Mouse (Mus musculus) neutrophil, adult 5-6 weeks (primary cell): ENCODE results near the gene Cmtr1. TPM values are rescaled to one million over a fixed set of nuclear protein-coding genes. Genes with fewer than 3 reads are reported as not detected.

Source experiments
- ATAC-seq: fragments of 151-379, 151-347 bp; 2 replicates; pipeline ENCODE4 v1.8.0; 2017; ENCODE audit warnings: mild to moderate bottlenecking, moderate TSS enrichment; ENCODE audit not compliant: insufficient number of reproducible peaks, poor library complexity, low FRiP score, severe bottlenecking; ENCODE audit errors: extremely low read depth
- total RNA-seq: library from RNA; stranded (forward); fragments of 200-1000 nt; gene quantifications from 2 replicates; pipeline ENCODE4 v1.2.3, GENCODE M21; 2017

Gene Cmtr1
- total RNA-seq, 1 experiment from 2014 or later = 528 TPM

DNA sequence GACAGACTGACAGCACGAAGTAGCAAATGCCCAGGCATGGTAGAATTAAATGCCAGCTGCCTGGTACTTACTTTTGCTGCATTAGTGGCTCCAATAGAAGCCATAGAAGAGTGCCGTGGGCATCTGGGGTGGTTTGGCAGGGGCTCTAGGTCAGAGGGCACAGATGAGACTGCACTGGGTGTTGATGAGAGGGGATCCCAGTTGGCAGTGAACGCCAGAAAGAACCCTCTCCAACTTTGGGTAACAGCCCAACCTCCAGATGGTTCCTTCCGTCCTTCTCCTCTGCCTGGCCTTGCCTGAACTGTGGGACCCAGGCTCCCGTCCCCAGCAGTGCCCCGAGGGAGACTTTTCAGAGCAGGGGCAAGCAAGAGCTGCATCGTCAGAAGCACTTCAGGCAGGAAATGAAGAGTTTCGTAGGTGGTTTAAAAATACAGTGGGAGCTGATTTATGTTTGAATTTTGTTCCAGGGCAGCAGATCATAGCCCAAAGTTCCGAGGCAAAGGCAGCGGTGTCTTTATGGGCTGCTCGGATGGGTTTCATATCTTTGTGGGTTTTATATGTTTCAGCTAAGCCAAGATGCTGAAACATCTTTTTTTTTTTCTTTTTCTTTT, 60.5 kb downstream of the Cmtr1 start:
- no peak for ATAC-seq

- ATAC-seq = no peak
Measured at GRCm38 (mm10) chr17:29724610-29725009, 64.2 kb downstream of the Cmtr1 start.

GRCm38 (mm10) chr17:29725027-29725620, 64.7 kb downstream of the Cmtr1 start:
- no peak for ATAC-seq

- ATAC-seq = no peak
Measured at GRCm38 (mm10) chr17:29728082-29728481, 67.7 kb downstream of the Cmtr1 start.

GRCm38 (mm10) chr17:29730510-29731265, 70.3 kb downstream of the Cmtr1 start:
- ATAC-seq = no peak

DNA sequence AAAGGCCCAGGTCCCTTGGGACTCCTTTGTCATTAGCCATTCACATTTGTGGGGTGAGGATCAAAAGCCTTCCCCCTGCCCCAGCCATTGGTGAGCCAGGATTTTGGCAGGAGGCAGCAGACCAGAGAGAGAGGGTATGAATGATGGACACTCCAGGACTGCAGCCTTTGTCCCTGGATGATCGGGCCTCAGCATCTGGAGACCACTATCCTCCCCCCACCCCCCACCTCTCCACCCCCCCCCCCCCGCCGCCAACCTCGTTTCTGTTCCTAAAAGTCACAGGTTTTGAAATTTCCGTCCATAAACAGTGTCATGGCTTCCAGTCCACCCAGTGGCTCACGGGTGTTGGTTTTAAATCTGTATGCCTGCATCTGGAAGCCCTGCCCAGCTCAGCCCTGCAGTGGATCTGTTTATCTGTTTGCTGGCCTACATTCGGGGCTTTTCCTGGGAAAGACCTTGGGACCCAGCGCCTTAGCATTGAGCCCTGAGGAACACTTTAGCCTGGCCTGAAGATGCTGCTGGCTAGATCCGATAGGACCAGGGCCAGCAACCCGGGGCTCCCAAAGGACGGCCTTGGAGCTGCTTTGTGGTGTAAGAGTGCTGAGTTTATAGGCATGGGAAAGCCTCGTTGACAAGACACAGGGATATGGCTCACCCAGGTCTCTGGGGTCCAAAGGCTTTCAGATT, 71.0 kb downstream of the Cmtr1 start:
- ATAC-seq = no peak

DNA sequence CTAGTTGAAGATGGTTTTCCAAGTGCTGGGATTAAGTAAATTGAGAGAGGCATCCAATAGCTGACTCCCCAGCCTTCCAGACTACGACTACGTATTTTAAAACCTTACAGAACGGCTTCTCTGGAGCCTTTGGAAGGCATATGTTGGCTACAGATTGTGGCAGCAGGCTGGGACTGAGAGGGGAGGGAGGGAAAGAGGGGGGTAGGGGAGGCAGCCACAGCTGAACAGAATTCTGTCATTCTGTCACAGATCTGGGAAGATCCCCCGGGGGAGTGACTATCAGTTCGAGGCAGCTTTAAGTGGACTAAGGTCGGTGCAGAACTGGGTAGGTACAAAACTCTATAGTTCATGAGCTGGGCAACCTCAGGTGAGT, 71.5 kb downstream of the Cmtr1 start:
- ATAC-seq = no peak

DNA sequence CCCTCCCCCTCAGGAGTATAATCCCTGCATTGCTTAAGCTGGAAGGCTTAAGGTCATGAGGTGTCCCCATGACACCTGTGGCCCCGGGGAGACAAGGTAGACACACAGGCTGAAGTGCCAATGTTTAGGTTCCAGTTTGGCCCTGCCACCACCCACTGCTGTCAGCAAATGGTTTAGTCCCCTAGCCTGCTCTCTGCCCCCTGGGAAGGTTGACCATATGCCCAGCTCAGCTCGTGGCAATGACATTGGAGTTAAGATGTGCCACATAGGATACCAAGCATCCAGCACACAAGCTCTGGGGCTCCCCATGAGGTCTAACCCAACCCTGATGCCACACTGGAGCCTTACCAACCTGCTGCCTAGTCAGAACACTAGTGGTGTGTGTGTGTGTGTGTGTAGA, 72.1 kb downstream of the Cmtr1 start:
- ATAC-seq = no peak

DNA sequence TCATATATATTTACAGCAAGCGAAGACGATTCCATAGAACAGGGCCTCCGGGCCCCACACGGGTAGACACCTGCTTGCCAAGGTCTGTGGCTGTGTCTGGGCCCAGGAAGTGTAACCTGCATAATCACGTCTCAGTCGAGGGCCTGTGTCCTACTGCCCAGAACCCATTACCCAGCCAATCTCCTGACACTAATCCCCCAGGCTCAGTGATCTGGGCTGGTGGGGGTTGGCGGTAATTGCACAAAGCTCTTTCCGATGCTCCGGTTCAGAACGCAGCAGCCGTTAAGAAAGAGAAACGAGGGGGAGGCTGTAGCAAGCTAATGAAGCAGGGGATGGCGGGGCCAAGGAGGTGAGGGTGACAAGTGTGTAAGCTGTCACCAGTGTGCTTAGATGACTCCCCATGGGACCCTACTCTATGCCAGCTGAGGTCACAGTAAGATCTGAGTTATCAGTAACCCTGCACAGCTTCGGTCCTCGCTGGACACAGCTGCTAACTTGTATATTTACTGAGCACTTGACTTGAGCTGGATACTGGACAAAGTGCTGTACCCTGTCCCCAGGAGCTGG, 76.1 kb downstream of the Cmtr1 start:
- ATAC-seq = no peak

DNA sequence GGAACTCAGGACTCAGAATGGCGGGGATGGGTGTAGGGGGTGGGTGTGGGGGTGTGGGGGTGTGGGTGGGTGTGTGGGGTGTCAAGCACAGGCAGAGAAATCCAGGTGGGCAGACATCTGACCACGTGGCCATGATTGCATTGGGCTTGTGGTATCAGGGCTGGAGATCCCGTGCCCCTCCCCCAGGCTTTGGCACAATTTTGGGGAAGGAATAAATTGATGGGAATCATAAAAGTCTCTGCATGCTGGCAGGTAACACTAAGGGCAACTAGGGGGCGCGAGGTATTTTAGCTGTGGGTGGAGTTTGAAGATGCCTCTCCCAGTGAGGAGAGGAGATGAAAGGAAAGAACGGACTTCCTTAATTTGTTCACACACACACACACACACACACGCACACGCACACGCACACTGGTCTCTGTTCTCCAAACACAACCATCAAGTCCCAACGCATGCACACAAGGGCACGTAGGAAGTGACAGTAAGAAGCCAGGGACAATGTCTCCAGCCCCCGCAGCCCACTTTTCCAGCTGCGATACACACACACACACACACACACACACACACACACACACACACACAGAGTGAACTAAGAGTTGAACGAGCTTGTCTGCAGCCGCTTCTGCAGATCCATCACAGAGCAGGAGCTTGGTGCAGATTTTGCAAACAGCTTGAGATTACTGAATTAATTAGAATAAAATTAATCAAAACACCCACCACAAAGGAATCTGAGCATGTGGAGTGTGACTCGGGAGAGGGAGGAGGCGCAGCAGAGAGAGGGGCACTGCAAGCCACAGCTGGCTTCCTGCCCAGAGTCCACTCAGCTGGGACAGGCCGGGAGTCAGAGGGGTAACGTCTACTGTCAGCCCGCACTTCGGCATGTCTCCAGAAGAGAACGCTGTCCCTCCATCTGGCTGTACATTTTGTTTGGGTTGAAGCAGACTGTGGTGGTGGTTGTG, 77.7 kb downstream of the Cmtr1 start:
- ATAC-seq = no peak

GRCm38 (mm10) chr17:29747466-29747865, 87.1 kb downstream of the Cmtr1 start:
- ATAC-seq = no peak

DNA sequence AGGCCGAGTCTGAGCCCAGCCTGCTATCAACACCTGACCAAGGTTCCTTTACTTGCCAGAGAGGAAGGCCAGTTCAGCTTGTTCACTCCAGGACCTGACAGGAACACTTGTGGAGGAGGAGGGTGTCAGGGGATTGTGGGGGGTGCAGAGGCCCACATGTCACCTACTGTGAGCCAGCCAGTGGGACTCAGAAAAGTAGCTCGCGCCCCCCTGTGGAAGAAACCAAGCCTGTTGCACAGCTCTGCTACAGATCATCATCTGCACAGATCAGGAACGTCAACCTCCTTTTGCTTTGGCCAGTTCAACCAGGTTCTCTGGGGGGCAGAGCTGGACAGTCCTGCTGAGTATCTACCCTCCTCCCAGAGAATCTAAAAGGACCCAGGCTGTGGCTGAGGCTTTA, 94.1 kb downstream of the Cmtr1 start:
- no peak for ATAC-seq

Other genes starting within 250 kb of the Cmtr1 start
- gene Pim1, start 169.8 kb upstream of the Cmtr1 start, total RNA-seq = 632 and 640 TPM in 2 replicates
- not detected in 2 replicates for gene Gm17657, start 111.0 kb upstream of the Cmtr1 start, total RNA-seq
- 9.8 and 9.9 TPM in 2 replicates for gene Tbc1d22b, start 110.8 kb upstream of the Cmtr1 start, total RNA-seq
- not detected in 2 replicates for gene Tmem217, start 108.2 kb upstream of the Cmtr1 start, total RNA-seq
- 42.8 and 51.9 TPM in 2 replicates for gene Rnf8, start 45.8 kb upstream of the Cmtr1 start, total RNA-seq
- gene Gm28043, start 45.7 kb upstream of the Cmtr1 start, total RNA-seq = 29.8 and 31.2 TPM in 2 replicates
- 9.7 and 16.4 TPM in 2 replicates for gene Ccdc167, start 56.4 kb downstream of the Cmtr1 start, total RNA-seq